Mouse (Mus musculus) forebrain, embryonic 16.5 days (tissue): ENCODE measurements around the gene Mnd1. TPM values are rescaled to one million over a fixed set of nuclear protein-coding genes. Genes with fewer than 3 reads are reported as not detected.

Experiments
- ATAC-seq: fragments of 200-750 bp; cut with Nextera tagmentation; 2 replicates; pipeline ENCODE4 v1.8.0; 2017; ENCODE audit warnings: mild to moderate bottlenecking, moderate library complexity
- H3K27ac ChIP-seq: fragments of 300-500 bp; sonication (generic); 2 replicates; pipeline ENCODE4 v1.5.1; 2014; ENCODE audit warnings: low read length, control low read depth
- H3K27me3 ChIP-seq: fragments of 300-500 bp; sonication (generic); replicated peaks from 2 replicates; pipeline ENCODE4 v1.6.1; 2014; ENCODE audit warnings: low read length; ENCODE audit not compliant: control insufficient read depth, insufficient read depth
- H3K36me3 ChIP-seq: fragments of 300-500 bp; sonication (generic); 2 replicates; pipeline ENCODE4 v1.6.1; 2014; ENCODE audit not compliant: control insufficient read depth, insufficient read depth
- H3K4me1 ChIP-seq: fragments of 300-500 bp; sonication (generic); replicated peaks from 2 replicates; pipeline ENCODE4 v1.6.1; 2014; ENCODE audit warnings: low read length; ENCODE audit not compliant: control insufficient read depth, insufficient read depth
- H3K4me2 ChIP-seq: fragments of 300-500 bp; sonication (generic); 2 replicates; pipeline ENCODE4 v1.6.1; 2014; ENCODE audit warnings: mild to moderate bottlenecking, low read length, control low read depth
- H3K4me3 ChIP-seq: fragments of 300-500 bp; sonication (generic); replicated peaks from 2 replicates; pipeline ENCODE4 v1.5.1; 2014; ENCODE audit warnings: mild to moderate bottlenecking, low read length, control low read depth
- H3K9ac ChIP-seq: fragments of 300-500 bp; sonication (generic); replicated peaks from 2 replicates; pipeline ENCODE4 v1.6.1; 2014; ENCODE audit warnings: low read depth, low read length, control low read depth
- H3K9me3 ChIP-seq: fragments of 300-500 bp; sonication (generic); 2 replicates; pipeline ENCODE4 v1.6.1; 2016; ENCODE audit warnings: low read length; ENCODE audit not compliant: control insufficient read depth
- WGBS: fragments of 180-500 bp; shearing (Covaris S2); extraction: QIAGEN DNeasy Blood & Tissue Kit; methylation state at CpG from one replicate; pipeline ENCODE4 v1.1.7; 2014; 5-methylcytosine and 5-hydroxymethylcytosine counted together
- polyA plus RNA-seq: library from polyadenylated mRNA; unstranded; fragments of >200 nt; fragmentation: Nextera tagmentation; extraction: Ambion mirVana; gene quantifications from 2 replicates; pipeline ENCODE4 v1.2.1, GENCODE M21; 2015

The Mnd1 gene
- polyA plus RNA-seq, 1 experiment from 2014 or later: 3.2 TPM

DNA sequence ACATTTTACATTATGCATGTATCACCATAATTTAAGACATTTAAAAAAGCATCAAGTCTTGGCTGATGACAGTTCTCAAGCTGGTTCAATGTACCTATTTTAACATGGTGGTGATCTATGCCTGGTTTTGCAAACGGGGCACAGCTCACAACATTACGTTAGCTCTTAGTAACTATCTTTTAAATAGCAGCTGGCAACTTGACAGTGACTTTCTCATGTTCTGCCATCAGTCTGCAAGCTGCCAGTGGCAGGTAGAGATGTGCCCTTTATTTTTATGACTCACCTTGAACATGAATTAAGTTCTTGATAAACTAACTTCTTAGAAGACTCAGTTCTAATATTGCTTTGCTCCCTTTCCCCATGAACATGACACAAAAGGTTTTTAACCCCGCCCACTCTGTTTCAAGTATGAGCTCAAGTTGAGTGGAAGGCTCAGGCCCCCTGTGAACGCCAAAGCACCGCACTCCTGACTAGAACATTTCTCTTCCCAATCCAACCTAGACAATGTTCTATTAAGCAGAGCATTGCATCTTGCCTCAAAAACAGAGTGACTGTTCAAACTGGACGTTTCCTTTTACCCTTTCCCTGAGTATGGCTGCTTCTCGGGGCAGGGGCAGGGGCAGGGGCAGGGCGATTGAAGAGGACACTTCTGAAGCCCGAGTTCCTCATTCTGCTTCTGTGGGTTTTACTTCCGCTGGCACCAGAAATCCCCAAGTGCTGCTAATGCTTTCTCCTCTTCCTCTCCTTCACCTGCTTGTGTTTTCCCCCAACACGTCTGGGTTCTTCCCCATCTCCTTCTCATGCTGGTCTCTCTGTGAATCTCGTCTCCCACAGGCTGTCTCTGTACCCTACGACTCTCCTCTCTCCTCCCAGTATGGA, 86.5 kb downstream of the Mnd1 start:
- Histone ChIP-seq H3K9me3 (no peaks in the 10 kb centered on the region), H3K27me3 (no peaks in the 10 kb centered on the region), H3K4me2 (no peak overlapping the region), H3K36me3 (no peaks in the 10 kb centered on the region), H3K9ac (no peak overlapping the region), H3K27ac (no peak overlapping the region), H3K4me3 (no peak overlapping the region), H3K4me1 (no peaks in the 10 kb centered on the region)
- ATAC-seq: no peak
- WGBS: 87% methylated on average over 13 of the region's 13 CpGs

DNA sequence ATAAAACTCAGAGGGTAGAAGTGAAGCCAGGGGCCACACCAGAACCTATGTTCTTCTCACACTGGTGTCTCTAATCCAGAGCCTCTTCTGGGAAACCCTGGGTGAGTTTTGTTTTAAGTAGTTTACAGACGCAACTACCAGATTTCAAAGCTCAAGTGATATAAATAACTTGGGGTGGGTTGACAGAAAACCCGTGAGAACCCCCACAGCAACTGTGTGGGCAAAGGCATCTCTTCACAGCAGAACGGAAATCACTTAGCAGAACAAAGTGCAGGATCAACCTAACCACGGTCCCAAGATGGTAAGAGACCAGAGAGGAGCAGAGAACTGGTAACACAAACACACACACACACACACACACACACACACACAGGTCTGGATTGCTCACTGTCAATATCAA, 89.8 kb downstream of the Mnd1 start:
- no peaks in the 10 kb centered on the region for H3K27me3 ChIP-seq
- no peak overlapping the region for H3K4me3 ChIP-seq
- ATAC-seq: no peak
- no peak overlapping the region for H3K9ac ChIP-seq
- no peak overlapping the region for H3K27ac ChIP-seq
- no peaks in the 10 kb centered on the region for H3K9me3 ChIP-seq
- no peaks in the 10 kb centered on the region; the same call in 1 of the 2 replicates for H3K4me1 ChIP-seq
- no peak overlapping the region for H3K4me2 ChIP-seq
- WGBS: 89% methylated on average over 4 of the region's 4 CpGs
- no peaks in the 10 kb centered on the region for H3K36me3 ChIP-seq

DNA sequence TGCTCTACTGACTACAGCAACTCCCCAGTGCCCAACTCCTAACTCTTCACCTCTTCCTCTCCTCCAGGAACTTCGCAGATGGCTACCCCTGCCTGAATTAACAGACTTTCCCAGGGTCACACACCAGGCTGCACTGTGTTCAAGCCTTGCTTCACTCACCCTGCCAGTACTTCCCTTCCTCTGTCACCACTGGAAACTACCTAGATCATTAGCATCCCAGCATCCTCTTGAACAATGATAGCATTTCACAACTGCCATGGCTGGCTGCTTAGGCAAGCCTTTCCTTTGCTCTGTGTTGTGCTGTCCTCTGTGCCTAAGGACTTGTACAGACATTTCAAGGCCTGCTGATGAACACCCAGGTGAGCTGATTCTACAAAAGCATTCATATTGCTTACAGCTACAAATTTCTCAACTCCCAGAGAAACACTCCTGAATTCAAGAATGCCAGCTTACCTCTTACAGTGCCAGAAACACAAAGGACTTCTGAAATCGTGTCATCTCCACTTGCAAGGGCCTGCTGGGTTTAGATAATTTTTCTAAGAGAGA, 92.1 kb downstream of the Mnd1 start:
- H3K27ac ChIP-seq: no peak overlapping the region
- H3K9ac ChIP-seq: no peak overlapping the region
- H3K4me2 ChIP-seq: no peak overlapping the region
- ATAC-seq: no peak
- H3K36me3 ChIP-seq: no peaks in the 10 kb centered on the region
- H3K4me3 ChIP-seq: no peak overlapping the region
- H3K9me3 ChIP-seq: no peaks in the 10 kb centered on the region
- no peaks in the 10 kb centered on the region for H3K27me3 ChIP-seq
- peaks cover 15% of the 10 kb centered on the region for H3K4me1 ChIP-seq
- WGBS: 82% methylated on average over 2 of the region's 2 CpGs

DNA sequence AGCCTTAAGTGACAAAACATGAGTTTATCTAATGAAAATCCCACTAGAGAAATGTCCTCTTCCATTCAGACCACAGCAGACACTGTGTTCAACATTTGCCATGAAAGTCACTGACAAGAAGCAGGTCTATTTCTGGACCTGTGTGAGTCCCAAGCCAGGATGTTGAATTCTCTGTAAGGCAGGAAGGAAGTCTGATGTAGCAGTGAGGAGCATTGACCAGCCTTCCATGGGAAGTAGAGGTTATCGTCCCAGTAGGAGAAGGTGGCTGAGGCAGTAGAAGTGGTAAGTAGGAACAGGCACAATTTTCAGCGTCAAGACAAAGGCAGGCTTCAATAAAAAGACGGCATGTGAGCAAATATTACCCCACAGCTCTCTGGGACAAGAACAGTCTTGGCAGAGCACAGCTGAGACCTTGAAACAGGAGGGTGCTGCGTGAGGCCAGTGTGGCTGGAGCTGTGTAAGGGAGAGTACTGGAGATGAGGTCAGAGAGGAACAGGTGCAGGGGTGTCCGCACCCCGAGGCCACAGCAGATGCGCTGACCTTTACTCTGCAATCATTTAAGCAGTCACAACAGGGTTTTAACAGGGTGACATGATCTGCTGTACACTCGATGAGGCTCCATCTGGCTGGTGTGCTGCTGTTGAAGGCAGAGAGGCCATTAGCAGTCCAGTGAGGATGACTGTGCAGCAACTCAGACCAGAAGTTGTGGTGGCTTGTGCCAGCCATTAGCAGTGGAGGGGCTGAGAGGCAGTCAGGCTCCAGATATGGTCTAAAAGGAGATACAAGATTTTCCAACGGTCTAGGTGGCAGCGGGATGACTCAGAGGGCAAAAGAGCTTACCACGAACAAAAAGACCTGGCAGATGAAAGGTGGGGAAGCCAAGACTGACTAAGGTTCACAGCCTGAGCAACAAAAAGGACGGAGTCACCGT, 93.8 kb downstream of the Mnd1 start:
- no peaks in the 10 kb centered on the region for H3K27me3 ChIP-seq
- no peak for ATAC-seq
- H3K27ac ChIP-seq: no peak overlapping the region
- 75% methylated on average over 13 of the region's 13 CpGs for WGBS
- no peak overlapping the region for H3K4me2 ChIP-seq
- no peaks in the 10 kb centered on the region for H3K36me3 ChIP-seq
- peaks cover 15% of the 10 kb centered on the region for H3K4me1 ChIP-seq
- no peaks in the 10 kb centered on the region for H3K9me3 ChIP-seq
- no peak overlapping the region for H3K4me3 ChIP-seq
- no peak overlapping the region for H3K9ac ChIP-seq

DNA sequence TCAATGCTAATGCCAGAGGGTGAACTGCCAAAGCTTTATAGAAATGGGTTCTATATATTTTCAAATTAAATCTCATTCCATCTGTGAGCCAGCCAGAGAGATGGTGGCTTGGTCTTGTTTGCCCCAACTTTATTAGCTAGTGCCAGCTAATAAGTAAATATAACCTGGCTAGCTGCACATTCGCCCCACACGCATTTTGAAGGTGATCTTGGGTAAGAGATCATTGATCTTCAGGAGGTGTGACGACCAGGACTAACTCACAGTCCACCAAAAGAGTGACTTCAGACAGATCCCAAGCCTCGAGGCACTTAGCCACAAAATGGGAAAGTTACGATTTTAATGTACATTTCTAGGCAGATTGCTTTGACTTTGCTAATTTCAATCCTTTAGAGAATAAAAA, 94.6 kb downstream of the Mnd1 start:
- Histone ChIP-seq H3K9me3 (no peaks in the 10 kb centered on the region), H3K36me3 (no peaks in the 10 kb centered on the region), H3K9ac (no peak overlapping the region), H3K27me3 (no peaks in the 10 kb centered on the region), H3K27ac (no peak overlapping the region), H3K4me2 (no peak overlapping the region), H3K4me1 (peaks cover 15% of the 10 kb centered on the region), H3K4me3 (no peak overlapping the region)
- ATAC-seq: no peak
- WGBS: 88% methylated on average over 5 of the region's 5 CpGs

DNA sequence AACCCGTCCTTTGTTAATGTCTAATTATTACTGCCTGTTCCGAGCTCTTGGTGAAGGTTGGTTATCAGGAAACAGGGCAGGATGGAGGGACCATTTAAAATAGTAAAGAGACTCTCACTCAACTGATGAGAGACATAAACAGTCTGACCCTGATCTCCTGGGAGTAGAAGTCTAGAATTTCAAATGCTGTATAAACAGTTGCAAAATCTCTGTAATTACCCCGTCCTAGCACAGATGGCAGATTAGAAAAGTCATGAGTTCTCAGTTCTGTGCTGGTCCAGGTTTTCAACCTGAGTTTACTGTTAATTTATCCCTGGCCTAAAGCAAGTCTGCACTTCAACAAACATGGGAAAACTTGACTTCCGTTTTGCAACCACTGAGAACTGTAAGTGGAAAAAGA, 95.5 kb downstream of the Mnd1 start:
- Histone ChIP-seq H3K4me2 (no peak overlapping the region), H3K4me1 (peaks cover 15% of the 10 kb centered on the region), H3K9me3 (no peaks in the 10 kb centered on the region), H3K27me3 (no peaks in the 10 kb centered on the region), H3K36me3 (no peaks in the 10 kb centered on the region), H3K27ac (peak overlapping the region; percentile 50), H3K4me3 (no peak overlapping the region), H3K9ac (no peak overlapping the region)
- 52% methylated on average over 4 of the region's 4 CpGs for WGBS
- 0 out of 2 replicates have a peak, but pooled peaks have one; percentile 18 for ATAC-seq

DNA sequence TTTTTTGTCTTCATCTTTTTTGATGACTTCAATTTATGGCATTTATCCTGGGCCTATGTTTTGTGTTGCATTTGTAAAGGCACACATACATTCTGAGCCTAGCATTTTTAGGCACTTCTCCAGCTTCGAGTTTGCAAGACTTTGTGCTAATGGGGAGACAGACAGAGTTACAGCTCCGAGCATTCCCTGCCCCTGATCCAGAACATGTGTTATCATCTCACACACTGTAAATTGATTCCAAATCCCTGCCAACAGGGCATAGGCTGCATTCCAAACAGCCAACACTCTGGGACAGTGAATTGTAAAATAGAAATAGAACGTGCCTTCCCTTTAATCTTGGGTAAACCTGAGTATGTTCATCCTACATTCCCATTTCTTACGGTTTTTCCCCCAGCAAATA, 95.9 kb downstream of the Mnd1 start:
- Histone ChIP-seq H3K4me3 (no peak overlapping the region), H3K4me2 (peak overlapping the region; percentile 21), H3K27ac (peak overlapping the region; percentile 50), H3K27me3 (no peaks in the 10 kb centered on the region), H3K4me1 (peaks cover 15% of the 10 kb centered on the region), H3K9ac (no peak overlapping the region), H3K9me3 (no peaks in the 10 kb centered on the region), H3K36me3 (no peaks in the 10 kb centered on the region)
- 37% methylated on average over 4 of the region's 4 CpGs for WGBS
- peak; percentile 90 for ATAC-seq

DNA sequence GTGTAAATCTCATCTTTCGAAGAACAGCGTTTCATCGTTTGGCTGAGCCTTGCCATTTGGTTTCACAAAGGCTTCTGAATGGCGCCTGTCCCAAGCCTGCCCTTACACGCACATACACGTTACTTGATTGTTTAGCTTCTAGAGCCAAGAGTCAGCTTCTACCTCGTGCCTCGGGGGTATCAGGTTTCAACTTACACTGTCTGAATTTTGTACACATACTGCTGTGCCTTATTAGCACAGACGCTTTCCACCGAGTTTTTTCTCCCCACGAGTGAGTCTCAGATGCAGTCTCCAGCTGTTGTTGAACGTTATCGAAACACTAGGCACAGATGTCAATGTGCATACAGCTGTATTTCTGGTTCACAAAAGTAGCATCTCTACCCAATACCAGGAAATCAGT, 96.3 kb downstream of the Mnd1 start:
- no peak overlapping the region for H3K4me3 ChIP-seq
- no peak overlapping the region; the same call in 1 of the 2 replicates for H3K4me2 ChIP-seq
- 42% methylated on average over 13 of the region's 13 CpGs for WGBS
- H3K9ac ChIP-seq: no peak overlapping the region
- peaks cover 15% of the 10 kb centered on the region for H3K4me1 ChIP-seq
- ATAC-seq: peak; percentile 70
- no peaks in the 10 kb centered on the region for H3K36me3 ChIP-seq
- peak overlapping the region; percentile 18 for H3K27ac ChIP-seq
- no peaks in the 10 kb centered on the region for H3K9me3 ChIP-seq
- no peaks in the 10 kb centered on the region for H3K27me3 ChIP-seq

DNA sequence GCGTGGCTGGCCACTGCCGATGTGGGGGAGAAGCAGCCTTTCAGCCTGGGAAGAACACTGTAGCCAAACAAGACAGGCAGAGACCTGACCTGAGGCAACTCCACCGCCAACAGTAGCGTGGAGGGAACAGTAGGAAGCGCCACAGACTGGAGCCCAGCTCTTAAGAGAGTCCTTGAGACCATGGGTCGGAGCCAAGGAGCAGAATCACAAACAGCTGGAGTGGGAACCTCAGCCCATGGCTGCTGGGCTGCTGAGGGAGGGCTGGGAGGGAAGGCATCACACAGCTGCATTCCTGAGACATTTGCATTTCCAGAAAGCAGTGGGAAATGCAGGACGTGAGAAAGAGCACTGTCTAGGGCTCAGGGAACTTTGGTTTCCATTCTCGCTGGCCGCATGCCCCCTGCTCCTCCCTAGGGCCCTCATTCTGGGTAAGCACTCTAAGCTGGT, 106.8 kb downstream of the Mnd1 start:
- Histone ChIP-seq H3K27ac (no peak overlapping the region), H3K4me3 (no peak overlapping the region), H3K4me1 (no peaks in the 10 kb centered on the region), H3K9ac (no peak overlapping the region), H3K27me3 (no peaks in the 10 kb centered on the region), H3K9me3 (no peaks in the 10 kb centered on the region), H3K36me3 (no peaks in the 10 kb centered on the region), H3K4me2 (no peak overlapping the region)
- peak; percentile 52; the same call in 1 of the 2 replicates for ATAC-seq
- 16% methylated on average over 9 of the region's 9 CpGs for WGBS
